Mouse (Mus musculus): ENCODE results near the gene Pou6f1.
A peak's percentile ranks its signal among the peaks of the same experiment; 100 is the strongest.
"Not testable (repeated sequence)": the region's sequence is repeated elsewhere in the genome, so short reads cannot be mapped to it uniquely, and the experiment has no call there.

Pou6f1 gene

GRCm38 (mm10) chr15:100576392-100576791 lies 23.4 kb downstream of the Pou6f1 start:
- no peak for DNase-seq (ENCODE audit: low spot score)

DNA sequence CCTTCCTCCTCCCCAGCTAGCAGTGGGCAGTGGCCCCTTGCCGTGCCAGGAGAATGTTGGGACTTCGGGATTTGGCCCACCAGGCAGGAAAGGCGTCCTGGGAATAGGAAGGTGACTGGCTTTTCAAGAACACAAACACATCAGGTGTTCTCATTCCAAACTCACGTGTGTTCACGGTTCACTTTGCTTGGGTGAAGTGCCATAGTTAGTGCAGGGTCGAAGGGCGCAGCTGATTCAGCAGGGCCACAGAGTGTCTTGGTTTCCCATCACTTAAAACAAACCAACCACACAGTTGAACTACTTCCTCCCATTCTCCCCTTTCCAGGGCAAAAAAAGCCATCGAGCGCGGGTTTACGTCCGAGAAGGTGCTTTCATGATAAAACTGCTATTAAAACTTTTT lies 24.4 kb downstream of the Pou6f1 start:
- DNase-seq (ENCODE audit: low spot score): no peak

GRCm38 (mm10) chr15:100574378-100574777 lies 25.4 kb downstream of the Pou6f1 start:
- no peak for DNase-seq (ENCODE audit: low spot score)

DNA sequence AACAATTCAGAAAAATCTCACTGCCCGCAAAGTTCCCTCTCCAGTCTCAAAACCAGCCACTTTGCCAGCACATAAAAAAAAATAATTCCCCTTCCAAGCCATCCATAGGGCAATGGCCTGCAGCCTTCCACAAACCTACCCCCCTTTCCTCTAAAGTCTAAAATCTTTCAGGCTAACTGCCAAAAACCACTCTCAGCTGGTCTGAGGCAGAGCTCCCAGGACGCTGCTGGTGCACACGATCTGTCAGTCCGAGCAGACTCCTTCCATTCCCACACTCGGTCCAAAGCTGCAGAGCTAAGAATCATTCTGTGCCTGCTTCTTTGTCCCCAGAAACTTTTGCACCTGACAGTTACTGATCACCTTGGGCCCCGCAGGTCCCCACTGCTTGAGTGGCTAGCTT lies 25.8 kb downstream of the Pou6f1 start:
- no peak for DNase-seq (ENCODE audit: low spot score)

DNA sequence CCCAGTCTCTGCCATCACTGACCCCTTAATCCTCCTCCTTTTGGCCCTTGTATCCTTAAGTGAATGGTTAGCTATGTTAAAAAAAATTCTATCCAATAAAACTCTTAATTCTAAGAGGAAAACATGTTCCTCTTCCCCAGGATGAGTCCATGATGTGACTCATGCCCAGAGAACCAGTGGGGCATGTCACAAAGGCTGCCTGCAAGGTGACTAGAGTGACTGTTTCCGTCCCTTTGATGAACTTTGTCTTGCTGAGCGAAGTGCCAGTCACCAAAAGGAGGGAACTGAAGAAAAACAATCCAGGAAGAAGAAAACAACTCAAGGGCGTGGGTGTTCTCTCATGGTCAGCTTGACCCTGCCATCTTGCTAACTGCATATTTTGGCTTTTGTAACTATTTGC lies 30.5 kb downstream of the Pou6f1 start:
- no peak for DNase-seq (ENCODE audit: low spot score)

DNA sequence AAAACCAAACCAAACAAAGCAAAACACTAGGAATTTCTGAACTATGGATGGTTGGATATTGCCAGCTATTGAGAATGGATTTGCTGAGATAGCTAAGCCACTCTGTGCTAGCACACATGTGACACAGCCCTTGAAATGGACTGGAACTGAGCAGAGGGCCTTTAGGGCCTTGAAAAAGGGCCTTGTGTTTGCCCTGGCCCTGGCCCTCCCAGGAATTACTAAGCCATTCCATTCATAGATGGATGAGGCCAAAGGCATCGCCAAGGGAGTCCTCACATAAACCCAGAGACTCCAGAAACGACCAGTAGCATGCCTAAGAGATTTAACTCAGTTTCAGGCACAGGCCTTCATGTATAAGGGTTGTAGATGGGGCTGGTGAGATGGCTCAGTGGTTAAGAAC lies 33.3 kb downstream of the Pou6f1 start:
- DNase-seq (ENCODE audit: low spot score): no peak

DNA sequence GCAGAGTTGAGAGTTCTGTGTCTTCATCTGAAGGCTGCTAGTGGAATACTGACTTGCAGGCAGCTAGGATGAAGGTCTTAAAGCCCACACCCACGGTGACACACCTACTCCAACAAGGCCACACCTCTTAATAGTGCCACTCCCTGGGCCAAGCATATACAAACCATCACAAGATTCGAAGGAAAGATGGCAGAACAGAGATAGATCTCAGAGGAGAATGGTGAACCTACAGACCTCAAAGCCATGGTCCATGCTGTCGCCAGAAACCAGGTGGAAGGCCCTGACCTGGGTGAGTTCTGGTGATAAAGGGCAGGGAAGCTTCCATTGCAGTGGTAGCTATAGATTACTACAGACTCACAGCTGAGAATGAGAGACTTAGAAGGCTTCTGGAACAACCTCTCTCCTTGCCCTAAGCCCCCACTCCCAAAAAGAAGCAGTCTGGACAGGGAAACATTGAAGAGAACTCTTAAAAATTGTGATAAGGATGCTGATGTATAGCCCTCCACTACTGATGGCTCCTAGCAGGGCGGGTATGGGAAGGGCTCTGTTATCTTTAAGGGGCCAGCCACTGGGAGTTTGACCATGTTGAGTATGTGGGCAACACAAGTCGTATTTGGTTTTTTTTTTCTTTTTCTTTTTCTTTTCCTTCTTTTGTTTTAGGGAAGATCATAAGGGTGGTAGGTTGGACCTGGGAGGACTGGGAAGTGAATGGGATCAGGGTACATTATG lies 41.9 kb downstream of the Pou6f1 start:
- DNase-seq (ENCODE audit: low spot score): no peak

DNA sequence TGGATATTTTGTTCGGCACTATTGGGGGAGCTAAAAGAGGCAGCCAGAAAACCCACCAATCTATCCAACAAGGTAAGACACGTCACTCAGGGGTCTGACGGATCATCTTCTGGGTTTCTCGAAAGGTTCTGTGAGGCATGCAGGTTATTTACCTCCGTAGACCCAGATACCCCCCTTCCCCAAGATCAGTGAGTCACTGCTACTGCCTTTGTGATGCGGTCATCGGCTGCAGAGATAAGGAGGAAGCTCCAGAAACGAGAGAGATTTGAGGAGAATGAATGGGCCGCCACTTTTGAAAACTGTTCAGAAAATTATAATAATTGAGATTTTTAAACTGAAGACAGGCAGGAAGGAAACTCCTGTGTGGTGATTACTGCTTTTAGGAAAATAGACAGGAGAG lies 43.4 kb downstream of the Pou6f1 start:
- no peak for DNase-seq (ENCODE audit: low spot score)

DNA sequence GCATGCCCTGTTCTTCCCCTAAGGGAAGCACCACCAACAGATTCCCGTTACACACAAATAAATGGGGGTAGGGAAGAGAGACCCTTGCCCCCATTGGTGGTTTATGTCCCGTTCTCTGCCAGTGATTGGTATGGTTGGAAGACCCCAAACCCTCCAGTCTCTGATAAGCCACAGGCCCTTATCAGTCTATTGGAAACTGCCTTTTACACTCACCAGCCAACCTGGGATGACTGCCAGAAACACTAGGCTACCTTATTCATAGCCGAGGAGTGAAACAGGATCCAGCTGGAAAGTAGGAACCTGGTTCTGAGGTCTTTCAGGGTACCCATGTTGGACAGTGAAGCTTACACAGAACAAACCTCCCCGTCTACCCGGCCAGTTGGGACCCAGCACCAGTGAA lies 43.8 kb downstream of the Pou6f1 start:
- DNase-seq (ENCODE audit: low spot score): no peak

DNA sequence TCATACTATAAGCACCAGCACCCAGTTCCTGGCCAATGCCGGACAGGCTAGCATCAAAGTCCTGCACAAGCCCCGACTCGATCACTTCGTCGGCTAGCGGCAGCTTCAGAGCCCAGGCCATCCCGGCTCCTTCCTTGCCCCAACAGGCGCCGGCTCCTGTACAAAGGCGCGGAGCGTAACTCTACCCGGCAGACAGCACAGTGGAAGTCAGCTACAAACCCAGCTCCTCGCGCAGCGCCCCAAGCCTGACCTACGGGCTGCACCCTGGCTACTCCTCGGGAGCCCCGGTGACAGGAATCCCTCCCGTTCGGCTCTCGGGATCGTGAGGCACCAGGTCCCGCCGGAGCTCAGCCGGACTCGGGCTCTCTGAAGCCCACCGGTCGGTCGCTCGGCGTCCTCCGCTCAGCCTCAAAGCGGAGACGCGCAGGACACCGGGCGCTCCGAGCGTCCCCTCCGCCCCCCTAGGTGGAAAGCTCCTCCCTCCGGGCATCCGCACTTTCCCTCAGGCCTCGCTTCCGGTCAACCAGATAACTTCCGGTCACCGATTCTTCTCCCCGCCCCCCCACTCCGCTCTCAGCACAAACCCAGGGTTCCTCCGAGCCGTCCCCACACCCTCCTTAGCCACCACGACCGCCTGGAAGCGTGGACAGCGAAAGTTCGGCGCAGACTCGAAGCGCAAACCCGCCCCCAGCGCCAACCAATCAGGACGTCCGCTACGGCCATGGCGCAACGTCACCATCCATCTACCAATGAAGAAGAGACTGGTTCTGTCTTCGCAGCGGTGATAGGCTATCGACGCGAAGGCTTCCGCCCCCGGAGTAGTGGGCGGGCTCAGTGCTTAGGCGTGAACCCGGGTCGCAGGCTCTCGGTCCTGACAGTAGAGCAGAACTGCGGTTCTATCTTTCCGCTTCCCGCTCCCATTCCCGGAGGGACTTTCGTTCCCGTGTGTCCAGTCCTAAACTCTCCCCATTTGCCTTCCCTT lies 48.2 kb downstream of the Pou6f1 start, which contains the start of gene Tfcp2:
Gene Tfcp2, minus strand, starts transcription at position 683 of the 982 bp plus-strand sequence.
- DNase-seq (ENCODE audit: low spot score): peak; percentile 99

DNA sequence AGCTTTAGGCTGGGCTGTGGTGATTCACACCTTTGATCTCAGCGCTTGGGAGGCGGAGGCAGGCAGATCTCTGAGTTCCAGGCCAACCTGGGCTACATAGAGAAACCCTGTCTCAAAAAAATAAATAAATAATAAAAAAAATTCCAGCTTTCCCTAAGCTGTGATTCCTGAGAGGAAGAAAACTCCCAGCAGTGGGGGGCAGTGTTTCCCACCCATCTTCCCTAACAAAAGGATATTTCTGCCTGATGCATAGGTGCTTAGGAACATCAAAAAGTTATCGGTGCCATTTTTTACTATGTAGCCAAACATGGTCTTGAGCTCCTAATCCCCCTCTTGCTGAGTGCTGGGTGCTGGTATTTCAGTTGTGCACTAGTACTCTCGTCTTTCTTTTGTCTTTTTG lies 49.5 kb downstream of the Pou6f1 start:
- DNase-seq (ENCODE audit: low spot score): no peak

DNA sequence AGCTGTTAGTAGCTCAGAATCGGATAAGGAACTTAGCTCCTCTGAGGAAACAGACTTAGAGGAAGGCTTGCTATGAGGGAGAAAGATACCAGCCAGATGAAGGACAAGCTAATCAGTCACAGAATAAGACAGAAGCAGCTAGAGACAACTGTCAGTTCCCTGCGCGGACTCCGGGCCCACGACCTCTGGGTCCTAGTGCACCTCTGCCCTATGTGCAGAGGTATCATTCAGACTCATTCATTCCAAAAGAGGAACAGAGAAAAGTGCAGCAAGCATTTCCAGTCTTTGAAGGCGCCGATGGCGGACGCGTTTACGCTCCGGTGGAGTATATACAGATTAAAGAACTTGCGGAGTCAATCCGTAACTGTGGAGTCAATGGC lies 56.1 kb downstream of the Pou6f1 start:
- not testable (repeated sequence) for DNase-seq (ENCODE audit: low spot score)

DNA sequence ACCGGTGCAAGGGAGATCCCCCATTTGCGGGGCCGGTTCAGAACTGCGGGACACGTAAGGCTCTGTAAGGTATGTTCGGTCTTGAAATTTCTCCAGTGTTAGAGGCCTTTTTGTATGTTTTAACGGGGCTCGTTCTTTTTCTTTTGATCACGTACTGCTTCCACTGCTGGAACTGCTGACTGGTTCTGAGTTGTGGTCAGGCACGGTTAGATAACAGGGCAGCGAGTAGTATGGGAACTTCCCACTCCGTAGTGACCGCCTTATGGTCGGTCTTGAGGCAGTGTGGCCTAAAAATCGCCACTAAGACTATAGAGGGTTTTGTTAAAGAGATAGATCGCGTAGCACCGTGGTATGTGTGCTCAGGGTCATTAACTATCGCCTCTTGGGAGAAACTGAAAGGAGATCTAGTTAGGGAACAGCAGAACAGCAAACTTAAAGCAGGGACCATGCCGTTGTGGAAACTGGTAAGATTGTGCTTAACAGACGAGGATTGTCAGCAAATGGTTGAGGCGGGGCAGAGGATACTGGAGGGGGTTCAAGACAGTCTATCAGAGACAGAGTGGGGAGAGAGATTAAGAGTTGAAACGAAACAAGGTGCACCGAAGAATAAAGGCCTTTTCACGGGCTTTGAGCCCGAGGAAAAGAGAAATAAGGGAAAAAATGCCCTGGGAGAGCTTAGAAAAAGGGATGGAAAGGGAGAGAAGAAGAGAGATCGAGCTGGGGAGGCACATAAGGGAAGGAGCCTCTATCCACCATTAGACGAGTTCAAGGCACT lies 56.7 kb downstream of the Pou6f1 start:
- DNase-seq (ENCODE audit: low spot score): not testable (repeated sequence)

DNA sequence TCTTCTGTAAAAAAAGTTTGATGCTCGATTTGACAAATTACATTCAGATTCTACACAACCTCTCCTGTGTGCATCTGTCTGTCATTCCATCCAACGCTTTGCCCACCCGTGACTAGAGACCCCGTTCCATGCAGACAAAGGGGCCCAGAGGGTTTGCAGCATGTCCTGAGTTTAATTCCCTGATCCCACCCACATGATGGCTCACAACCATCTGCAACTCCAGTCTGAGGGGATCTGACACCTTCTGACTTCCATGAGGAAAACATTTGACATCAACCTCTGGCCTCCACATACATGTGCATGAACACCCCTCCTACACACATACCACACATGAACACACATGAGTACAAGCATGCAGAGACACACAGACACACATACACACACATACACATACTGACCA lies 58.4 kb downstream of the Pou6f1 start:
- DNase-seq (ENCODE audit: low spot score): no peak

DNA sequence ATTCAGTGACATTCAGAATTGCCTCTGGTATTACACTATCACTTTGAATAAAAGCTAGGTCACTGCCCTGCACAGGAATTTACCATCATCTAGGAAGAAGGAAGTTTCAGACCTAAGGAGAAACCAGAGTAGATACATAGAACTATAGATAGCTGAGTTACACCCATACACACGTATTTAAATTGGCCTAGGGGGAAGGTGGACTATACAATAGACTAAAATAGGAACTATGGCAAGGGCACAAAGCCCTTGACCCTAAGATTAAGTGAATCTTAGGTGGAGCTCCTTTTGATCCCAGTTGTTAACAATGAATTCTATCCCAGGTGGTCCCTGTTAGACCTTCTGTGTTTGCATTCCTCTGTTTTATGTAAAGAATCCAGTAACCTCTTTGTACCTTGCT lies 58.8 kb downstream of the Pou6f1 start:
- not testable (repeated sequence) for DNase-seq (ENCODE audit: low spot score)

DNA sequence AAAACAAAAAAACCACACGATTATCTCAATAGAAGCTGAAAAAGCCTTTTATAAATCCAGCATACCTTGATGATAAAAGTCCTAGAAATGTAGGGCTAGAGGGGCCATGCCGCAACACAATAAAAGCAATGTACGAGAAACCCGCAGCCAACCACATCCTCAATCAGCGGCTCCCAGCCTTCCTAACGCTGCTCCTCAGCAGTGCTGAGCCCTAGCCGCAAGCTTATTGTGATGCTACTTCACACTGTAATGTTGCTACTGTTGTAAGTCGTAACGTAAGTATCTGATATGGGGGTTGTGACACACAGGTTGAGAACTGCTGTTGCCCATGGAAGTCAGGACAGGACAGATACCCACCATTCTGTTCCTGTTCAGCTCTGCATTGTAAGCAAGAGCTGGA lies 60.4 kb downstream of the Pou6f1 start:
- DNase-seq (ENCODE audit: low spot score): no peak

- peak; percentile 19 for DNase-seq (ENCODE audit: low spot score)
These were observed 61.9 kb downstream of the Pou6f1 start for GRCm38 (mm10) chr15:100537913-100538312.

- no peak for DNase-seq (ENCODE audit: low spot score)
These were observed 71.9 kb downstream of the Pou6f1 start for GRCm38 (mm10) chr15:100527900-100528299.

DNA sequence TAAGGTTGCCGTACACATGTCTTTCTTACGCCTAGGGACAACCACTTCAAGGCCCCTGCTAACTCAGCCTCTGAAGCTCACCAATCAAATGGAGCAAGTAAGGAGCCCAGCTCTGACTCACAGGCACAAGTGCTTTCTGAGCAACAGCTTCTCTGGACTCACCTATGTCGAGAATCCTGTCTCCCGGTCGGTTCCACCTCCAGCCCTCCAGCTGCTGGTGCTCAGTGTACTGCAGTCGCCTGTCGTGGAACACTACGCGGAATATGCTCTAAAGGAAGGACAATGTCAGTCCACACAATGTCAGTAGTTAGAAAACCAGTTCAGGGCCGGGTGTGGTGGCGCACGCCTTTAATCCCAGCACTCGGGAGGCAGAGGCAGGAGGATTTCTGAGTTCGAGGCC lies 74.4 kb downstream of the Pou6f1 start:
- no peak for DNase-seq (ENCODE audit: low spot score)
